19 mouse cellular contexts compared by ENCODE assay signal in genomic region chr5:118481794-118482049, GRCm38 (mm10).
DNase-seq lines count a peak whose midpoint lies in the region; ATAC-seq and TF ChIP-seq lines count a peak whose summit lies in the region.
"Had no signal": no experiment of that assay in that cellular context is flagged by ENCODE, and none has a peak within 500 bp of the region (broad histone marks: within the 10 kb centered on the region; RNA-seq: fewer than 3 reads in every experiment).

No protein-coding gene starts in this region.

- no peaks in the 10 kb centered on the region for H3K79me2 ChIP-seq in CH12.LX (replicated peaks; ENCODE audit: control insufficient read depth, extremely low read depth, insufficient read depth, poor library complexity, severe bottlenecking)

- no peak for ATAC-seq in liver, embryonic 13.5 days (ENCODE audit: low read depth)
- ATAC-seq in liver, postnatal 0 days, result no peak
- ATAC-seq: forebrain, embryonic 15.5 days; hindbrain, embryonic 16.5 days; inflammation-experienced regulatory T-cells, adult 6 months had no signal

- TF ChIP-seq EP300 in CH12.LX (IDR thresholded peaks at IDR 0.05; ENCODE audit: low read length), result no peak
- no peak for TF ChIP-seq EP300 in liver, postnatal 0 days (IDR thresholded peaks at IDR 0.05; ENCODE audit: low read depth)

- no peak for TF ChIP-seq RAD21 in CH12.LX (IDR thresholded peaks at IDR 0.05; ENCODE audit: low read depth, low read length)

- no peaks in the 10 kb centered on the region for H3K9me3 ChIP-seq in CH12.LX (replicated peaks; ENCODE audit: low read length)
- H3K9me3 ChIP-seq in E14TG2a.4 (ENCODE audit: low read length), result no peaks in the 10 kb centered on the region
- H3K9me3 ChIP-seq in liver, embryonic 13.5 days (replicated peaks), result no peaks in the 10 kb centered on the region
- H3K9me3 ChIP-seq in liver, postnatal 0 days (ENCODE audit: low read length), result no peaks in the 10 kb centered on the region
- H3K9me3 ChIP-seq: embryonic facial prominence, embryonic 10.5 days; forebrain, embryonic 15.5 days; heart, embryonic 12.5 days; hindbrain, embryonic 12.5 days had no signal

- dilution Hi-C loops in CH12.LX (cut with MboI; ENCODE audit: extremely low pct_ligation_motif_present, extremely low pct_unique_long_range_greater_than_20kb, low sequenced_read_pairs), result no loop called here

- in situ Hi-C loops in CH12.LX (cut with MboI; ENCODE audit: low pct_ligation_motif_present, low pct_unique_long_range_greater_than_20kb, low sequenced_read_pairs), result no loop called here

- H3K4me2 ChIP-seq in CH12.LX (ENCODE audit: insufficient read depth, low read depth, poor library complexity, severe bottlenecking), result no peak overlapping the region
- peak overlapping the region; percentile 72 for H3K4me2 ChIP-seq in liver, embryonic 13.5 days
- peak overlapping the region; percentile 36 for H3K4me2 ChIP-seq in liver, postnatal 0 days (ENCODE audit: low read depth, low read length)
- H3K4me2 ChIP-seq: forebrain, embryonic 15.5 days; heart, embryonic 12.5 days; hindbrain, embryonic 12.5 days had no signal

- no peaks in the 10 kb centered on the region for H3K27me3 ChIP-seq in CH12.LX (replicated peaks)
- H3K27me3 ChIP-seq in E14TG2a.4 (ENCODE audit: insufficient read depth, low read length), result no peaks in the 10 kb centered on the region
- no peaks in the 10 kb centered on the region for H3K27me3 ChIP-seq in liver, embryonic 13.5 days
- H3K27me3 ChIP-seq in liver, postnatal 0 days (ENCODE audit: insufficient read depth, low read length), result no peaks in the 10 kb centered on the region
- H3K27me3 ChIP-seq: forebrain, embryonic 15.5 days; heart, embryonic 12.5 days; hindbrain, embryonic 12.5 days had no signal

- TF ChIP-seq POLR2A in CH12.LX (IDR thresholded peaks at IDR 0.05; ENCODE audit: low read depth, low read length), result no peak

- H3K27ac ChIP-seq in CH12.LX (ENCODE audit: insufficient read depth, low read depth), result no peak overlapping the region
- peak overlapping the region; percentile 99 for H3K27ac ChIP-seq in liver, embryonic 13.5 days
- peak overlapping the region; percentile 92; the same call in 1 of the 2 replicates for H3K27ac ChIP-seq in liver, postnatal 0 days (ENCODE audit: low read depth)
- H3K27ac ChIP-seq: embryonic facial prominence, embryonic 10.5 days; forebrain, embryonic 15.5 days; heart, adult 2 months; hindbrain, embryonic 12.5 days had no signal

- TF ChIP-seq CTCF in CH12.LX (conservative IDR thresholded peaks at IDR 0.05 in 1 of 2, IDR thresholded peaks at IDR 0.05 in 1 of 2; ENCODE audit: low read depth in 2 of 2, low read length in 2 of 2), result no peak
- TF ChIP-seq CTCF in E14TG2a.4 (conservative IDR thresholded peaks at IDR 0.05; ENCODE audit: low read length), result no peak
- no peak for TF ChIP-seq CTCF in liver, postnatal 0 days (IDR thresholded peaks at IDR 0.05; ENCODE audit: low read depth)

- H3K4me3 ChIP-seq in CH12.LX (replicated peaks in 1 of 3; ENCODE audit: low read depth in 2 of 3, low read length in 2 of 3, poor library complexity in 1 of 3), result no peak overlapping the region
- peak overlapping the region; percentile 71 for H3K4me3 ChIP-seq in E14TG2a.4 (replicated peaks; ENCODE audit: low read length)
- H3K4me3 ChIP-seq in liver, embryonic 13.5 days (replicated peaks), result no peak overlapping the region; the same call in 1 of the 2 replicates
- H3K4me3 ChIP-seq in liver, postnatal 0 days (ENCODE audit: low read depth, low read length), result no peak overlapping the region
- H3K4me3 ChIP-seq: embryonic facial prominence, embryonic 10.5 days; forebrain, embryonic 15.5 days; heart, adult 2 months; heart, embryonic 12.5 days; hindbrain, embryonic 12.5 days had no signal

- H3K36me3 ChIP-seq in CH12.LX (replicated peaks in 1 of 2; ENCODE audit: control insufficient read depth in 1 of 2, insufficient read depth in 1 of 2, low read length in 1 of 2) (no peaks in the 10 kb centered on the region), E14TG2a.4 (ENCODE audit: insufficient read depth, low read length) (no peaks in the 10 kb centered on the region)
- no peaks in the 10 kb centered on the region for H3K36me3 ChIP-seq in liver, embryonic 13.5 days
- no peaks in the 10 kb centered on the region for H3K36me3 ChIP-seq in liver, postnatal 0 days (replicated peaks; ENCODE audit: insufficient read depth, low read length)
- H3K36me3 ChIP-seq: embryonic facial prominence, embryonic 10.5 days; forebrain, embryonic 15.5 days; heart, embryonic 12.5 days; hindbrain, embryonic 12.5 days had no signal

- intact Hi-C loops in gastrocnemius, postnatal 36 days (cut with DNase I), result no loop called here

- DNase-seq in CH12.LX (ENCODE audit: extremely low read depth), result no peak
- DNase-seq in liver, embryonic 13.5 days, result no peak
- no peak for DNase-seq in liver, postnatal 0 days
- DNase-seq in gastrocnemius, postnatal 36 days, result no peak
- DNase-seq in urinary bladder, postnatal 25 days (ENCODE audit: low spot score), result no peak
- DNase-seq: adrenal gland, adult 8-10 months; adrenal gland, postnatal 36 days; cerebellum, adult 2 months; cerebellum, postnatal 10 days; gastrocnemius, postnatal 10 days; heart, adult 2 months; heart, postnatal 4 days had no signal

- H3K4me1 ChIP-seq in CH12.LX (ENCODE audit: control insufficient read depth in 1 of 2, insufficient read depth in 2 of 2) (peaks cover 20 to 48% of the 10 kb centered on the region in 2 experiments), E14TG2a.4 (replicated peaks; ENCODE audit: low read depth, low read length) (peaks cover 89% of the 10 kb centered on the region)
- peaks cover 99% of the 10 kb centered on the region for H3K4me1 ChIP-seq in liver, embryonic 13.5 days (replicated peaks)
- peaks cover 74% of the 10 kb centered on the region for H3K4me1 ChIP-seq in liver, postnatal 0 days (ENCODE audit: insufficient read depth)

- H3K9ac ChIP-seq in CH12.LX (ENCODE audit: insufficient read depth, low read depth), result no peak overlapping the region
- H3K9ac ChIP-seq in liver, embryonic 13.5 days, result peak overlapping the region; percentile 73
- H3K9ac ChIP-seq in liver, postnatal 0 days (replicated peaks), result no peak overlapping the region
- H3K9ac ChIP-seq: forebrain, embryonic 15.5 days; heart, embryonic 12.5 days; hindbrain, embryonic 12.5 days had no signal

TF ChIP-seq in CH12.LX, 34 proteins besides CTCF, POLR2A, EP300 and RAD21:
- no peak for TF ChIP-seq ELF1 (IDR thresholded peaks at IDR 0.05; ENCODE audit: low read depth, low read length)
- no peak for TF ChIP-seq POLR2AphosphoS2 (IDR thresholded peaks at IDR 0.05; ENCODE audit: low read depth, low read length)
- no peak for TF ChIP-seq MAZ (IDR thresholded peaks at IDR 0.05; ENCODE audit: low read depth, low read length)
- TF ChIP-seq ZNF384 (IDR thresholded peaks at IDR 0.05; ENCODE audit: low read depth, low read length), result peak; percentile 78
TF ChIP-seq in CH12.LX: peak in this region for 1.
